Mouse (Mus musculus): ENCODE results near the gene Ghrh. TPM values are rescaled to one million over a fixed set of nuclear protein-coding genes. Genes with fewer than 3 reads are reported as not detected.

Ghrh gene
- polyA plus RNA-seq, 1 experiment, result 1.1 TPM

- H3K4me1 ChIP-seq, result peaks cover 53% of the 10 kb centered on the region
- H3K4me3 ChIP-seq (replicated peaks), result no peak overlapping the region
- peaks cover 72% of the 10 kb centered on the region for H3K36me3 ChIP-seq (replicated peaks; ENCODE audit: low read length)
- H3K9me3 ChIP-seq, result no peaks in the 10 kb centered on the region
- no peak for TF ChIP-seq FLI1 (IDR thresholded peaks at IDR 0.05; ENCODE audit: low read length)
- H3K27me3 ChIP-seq (replicated peaks), result no peaks in the 10 kb centered on the region
Observed at GRCm38 (mm10) chr2:157375794-157376757, 28.8 kb upstream of the Ghrh start.

- Histone ChIP-seq H3K9me3 (no peaks in the 10 kb centered on the region), H3K36me3 (replicated peaks; ENCODE audit: low read length) (peaks cover 71% of the 10 kb centered on the region), H3K27me3 (replicated peaks) (no peaks in the 10 kb centered on the region), H3K4me1 (peaks cover 61% of the 10 kb centered on the region), H3K4me3 (replicated peaks) (no peak overlapping the region)
- TF ChIP-seq FLI1 (IDR thresholded peaks at IDR 0.05; ENCODE audit: low read length), result no peak
- no peak for TF ChIP-seq GATA1 (IDR thresholded peaks at IDR 0.05; ENCODE audit: borderline replicate concordance, low read length)
Observed at GRCm38 (mm10) chr2:157375051-157375450, 27.7 kb upstream of the Ghrh start.

GRCm38 (mm10) chr2:157373681-157374080 lies 26.4 kb upstream of the Ghrh start:
- no peaks in the 10 kb centered on the region for H3K27me3 ChIP-seq (replicated peaks)
- TF ChIP-seq GATA1 (IDR thresholded peaks at IDR 0.05; ENCODE audit: borderline replicate concordance, low read length) (no peak), FLI1 (IDR thresholded peaks at IDR 0.05; ENCODE audit: low read length) (no peak)
- peaks cover 66% of the 10 kb centered on the region for H3K36me3 ChIP-seq (replicated peaks; ENCODE audit: low read length)
- peaks cover 71% of the 10 kb centered on the region for H3K4me1 ChIP-seq
- H3K4me3 ChIP-seq (replicated peaks), result no peak overlapping the region
- no peaks in the 10 kb centered on the region for H3K9me3 ChIP-seq

- H3K27me3 ChIP-seq (replicated peaks), result no peaks in the 10 kb centered on the region
- TF ChIP-seq FLI1 (IDR thresholded peaks at IDR 0.05; ENCODE audit: low read length), result no peak
- TF ChIP-seq GATA1 (IDR thresholded peaks at IDR 0.05; ENCODE audit: borderline replicate concordance, low read length), result no peak
- peaks cover 73% of the 10 kb centered on the region for H3K4me1 ChIP-seq
- H3K36me3 ChIP-seq (replicated peaks; ENCODE audit: low read length), result peaks cover 60% of the 10 kb centered on the region
- H3K4me3 ChIP-seq (replicated peaks), result no peak overlapping the region
- H3K9me3 ChIP-seq, result no peaks in the 10 kb centered on the region
Observed at GRCm38 (mm10) chr2:157371696-157372095, 24.4 kb upstream of the Ghrh start.

GRCm38 (mm10) chr2:157367991-157368390 lies 20.7 kb upstream of the Ghrh start:
- Histone ChIP-seq H3K27me3 (replicated peaks) (no peaks in the 10 kb centered on the region), H3K4me1 (peaks cover 57% of the 10 kb centered on the region), H3K4me3 (replicated peaks) (peak overlapping the region; percentile 93), H3K36me3 (replicated peaks; ENCODE audit: low read length) (peaks cover 35% of the 10 kb centered on the region), H3K9me3 (no peaks in the 10 kb centered on the region)
- TF ChIP-seq GATA1 (IDR thresholded peaks at IDR 0.05; ENCODE audit: borderline replicate concordance, low read length), result no peak
- no peak for TF ChIP-seq FLI1 (IDR thresholded peaks at IDR 0.05; ENCODE audit: low read length)

GRCm38 (mm10) chr2:157367184-157367893 lies 20.0 kb upstream of the Ghrh start, which contains the start of gene Manbal:
TSS of gene Manbal (plus strand) at chr2:157367594.
- Histone ChIP-seq H3K4me1 (peaks cover 57% of the 10 kb centered on the region), H3K36me3 (replicated peaks; ENCODE audit: low read length) (peaks cover 29% of the 10 kb centered on the region), H3K27me3 (replicated peaks) (no peaks in the 10 kb centered on the region), H3K9me3 (no peaks in the 10 kb centered on the region), H3K4me3 (replicated peaks) (peak within 1 kb of the TSS; percentile 93)
- peak; percentile 84; the same call in 1 of the 2 replicates for TF ChIP-seq FLI1 (IDR thresholded peaks at IDR 0.05; ENCODE audit: low read length)
- 0 out of 3 replicates have a peak, but pooled peaks have one; percentile 9 for TF ChIP-seq GATA1 (IDR thresholded peaks at IDR 0.05; ENCODE audit: borderline replicate concordance, low read length)

- Histone ChIP-seq H3K27me3 (replicated peaks) (no peaks in the 10 kb centered on the region), H3K4me3 (replicated peaks) (peak overlapping the region; percentile 93), H3K9me3 (no peaks in the 10 kb centered on the region), H3K36me3 (replicated peaks; ENCODE audit: low read length) (peaks cover 24% of the 10 kb centered on the region), H3K4me1 (peaks cover 57% of the 10 kb centered on the region)
- TF ChIP-seq FLI1 (IDR thresholded peaks at IDR 0.05; ENCODE audit: low read length) (no peak), GATA1 (IDR thresholded peaks at IDR 0.05; ENCODE audit: borderline replicate concordance, low read length) (no peak)
Observed at GRCm38 (mm10) chr2:157366762-157367161, 19.5 kb upstream of the Ghrh start.

GRCm38 (mm10) chr2:157363031-157363430 lies 15.7 kb upstream of the Ghrh start:
- Histone ChIP-seq H3K4me1 (peaks cover 27% of the 10 kb centered on the region), H3K27me3 (replicated peaks) (peaks cover 2% of the 10 kb centered on the region), H3K36me3 (replicated peaks; ENCODE audit: low read length) (no peaks in the 10 kb centered on the region), H3K4me3 (replicated peaks) (no peak overlapping the region), H3K9me3 (peaks cover 3% of the 10 kb centered on the region; the same call in 1 of the 2 replicates)
- no peak for TF ChIP-seq FLI1 (IDR thresholded peaks at IDR 0.05; ENCODE audit: low read length)
- TF ChIP-seq GATA1 (IDR thresholded peaks at IDR 0.05; ENCODE audit: borderline replicate concordance, low read length), result no peak

- peaks cover 2% of the 10 kb centered on the region for H3K27me3 ChIP-seq (replicated peaks)
- TF ChIP-seq GATA1 (IDR thresholded peaks at IDR 0.05; ENCODE audit: borderline replicate concordance, low read length), result no peak
- TF ChIP-seq FLI1 (IDR thresholded peaks at IDR 0.05; ENCODE audit: low read length), result no peak
Observed at GRCm38 (mm10) chr2:157360028-157360427, 12.7 kb upstream of the Ghrh start.

More at GRCm38 (mm10) chr2:157360028-157360427, 12.7 kb upstream of the Ghrh start:
- no peak overlapping the region for H3K4me3 ChIP-seq (replicated peaks)
- peaks cover 14% of the 10 kb centered on the region for H3K9me3 ChIP-seq
- H3K4me1 ChIP-seq, result peaks cover 21% of the 10 kb centered on the region
- H3K36me3 ChIP-seq (replicated peaks; ENCODE audit: low read length), result peaks cover 5% of the 10 kb centered on the region
